Mouse (Mus musculus) CH12.LX (cell line): ENCODE data around the gene Madd. TPM values are rescaled to one million over a fixed set of nuclear protein-coding genes. Genes with fewer than 3 reads are reported as not detected.

Experiments used
- DNase-seq: peaks from one replicate; pipeline ENCODE4 v3.0.0-alpha.2; 2013; ENCODE audit errors: extremely low read depth
- H3K27ac ChIP-seq: 2 replicates; pipeline ENCODE4 v1.5.1; 2012; ENCODE audit warnings: low read depth, mild to moderate bottlenecking, control low read depth, moderate library complexity; ENCODE audit not compliant: insufficient read depth
- H3K27me3 ChIP-seq: replicated peaks from 2 replicates; pipeline ENCODE3; 2012; ENCODE audit warnings: inconsistent platforms
- H3K36me3 ChIP-seq, 2 experiments: replicated peaks in 1 of 2; 2 replicates each; pipeline versions ENCODE3 to v1.6.1; 2012; ENCODE audit warnings: inconsistent platforms in 1 of 2, low read length in 1 of 2, mild to moderate bottlenecking in 1 of 2, mixed read lengths in 1 of 2, moderate library complexity in 1 of 2; ENCODE audit not compliant: control insufficient read depth in 1 of 2, insufficient read depth in 1 of 2
- H3K4me1 ChIP-seq, 2 experiments: 2 replicates each; pipeline ENCODE4 v1.6.1; 2012; ENCODE audit warnings: inconsistent platforms in 1 of 2, moderate library complexity in 1 of 2; ENCODE audit not compliant: insufficient read depth in 2 of 2, control insufficient read depth in 1 of 2
- H3K4me2 ChIP-seq: 2 replicates; pipeline ENCODE4 v1.6.1; 2012; ENCODE audit warnings: low read depth, mild to moderate bottlenecking, control low read depth; ENCODE audit not compliant: poor library complexity, insufficient read depth, severe bottlenecking
- H3K4me3 ChIP-seq, 3 experiments: fragments of 150-350 bp in 1 of 3; sonication (generic) in 1 of 3; replicated peaks in 1 of 3; 2 replicates each; pipeline versions ENCODE3 to v1.5.1; 2011 to 2012; ENCODE audit warnings: low read depth in 2 of 3, low read length in 2 of 3, mild to moderate bottlenecking in 2 of 3, moderate library complexity in 2 of 3, control low read depth in 1 of 3, improper control_type of control experiment in 1 of 3, inconsistent platforms in 1 of 3, mixed read lengths in 1 of 3; ENCODE audit not compliant: poor library complexity in 1 of 3
- H3K79me2 ChIP-seq: replicated peaks from 2 replicates; pipeline ENCODE4 v1.6.1; 2012; ENCODE audit warnings: mild to moderate bottlenecking, moderate library complexity; ENCODE audit not compliant: control insufficient read depth, poor library complexity, insufficient read depth, severe bottlenecking; ENCODE audit errors: extremely low read depth
- H3K9ac ChIP-seq: 2 replicates; pipeline ENCODE4 v1.6.1; 2012; ENCODE audit warnings: low read depth, mild to moderate bottlenecking, control low read depth, moderate library complexity; ENCODE audit not compliant: insufficient read depth
- H3K9me3 ChIP-seq: replicated peaks from 2 replicates; pipeline ENCODE3; 2012; ENCODE audit warnings: low read length, inconsistent platforms, mixed read lengths
- BHLHE40 ChIP-seq: IDR thresholded peaks from 2 replicates; pipeline ENCODE4 v1.6.1; 2011; ENCODE audit warnings: mild to moderate bottlenecking, low read depth, low read length, improper control_type of control experiment
- CHD1 ChIP-seq: IDR thresholded peaks from 2 replicates; pipeline ENCODE4 v1.6.1; 2012; ENCODE audit warnings: low read depth, low read length, improper control_type of control experiment, inconsistent platforms
- CHD2 ChIP-seq: IDR thresholded peaks from 2 replicates; pipeline ENCODE4 v1.6.1; 2011; ENCODE audit warnings: low read length, improper control_type of control experiment
- CTCF ChIP-seq, 2 experiments: IDR thresholded peaks in 1 of 2; conservative IDR thresholded peaks in 1 of 2; 2 replicates each; pipeline ENCODE4 v1.5.1; 2011 to 2012; ENCODE audit warnings: low read depth in 2 of 2, low read length in 2 of 2, improper control_type of control experiment in 1 of 2, inconsistent platforms in 1 of 2, mild to moderate bottlenecking in 1 of 2, moderate library complexity in 1 of 2
- E2F4 ChIP-seq: IDR thresholded peaks from 2 replicates; pipeline ENCODE4 v1.6.1; 2011; ENCODE audit warnings: low read depth, low read length, improper control_type of control experiment; ENCODE audit not compliant: insufficient replicate concordance
- EP300 ChIP-seq: IDR thresholded peaks from 2 replicates; pipeline ENCODE4 v1.6.1; 2011; ENCODE audit warnings: low read length, improper control_type of control experiment
- GABPA ChIP-seq: IDR thresholded peaks from 2 replicates; pipeline ENCODE4 v1.6.1; 2012; ENCODE audit warnings: low read depth, low read length, improper control_type of control experiment, inconsistent platforms; ENCODE audit not compliant: insufficient replicate concordance
- IRF4 ChIP-seq: IDR thresholded peaks from 2 replicates; pipeline ENCODE4 v1.6.1; 2014; ENCODE audit warnings: low read depth, mild to moderate bottlenecking, inconsistent platforms, low read length, improper control_type of control experiment
- JUN ChIP-seq: IDR thresholded peaks from 2 replicates; pipeline ENCODE4 v1.6.1; 2011; ENCODE audit warnings: low read depth, mild to moderate bottlenecking, low read length, improper control_type of control experiment, moderate library complexity; ENCODE audit not compliant: insufficient read depth
- JUND ChIP-seq: conservative IDR thresholded peaks from 2 replicates; pipeline ENCODE4 v1.6.1; 2011; ENCODE audit warnings: low read depth, low read length, improper control_type of control experiment
- KAT2A ChIP-seq: IDR thresholded peaks from 2 replicates; pipeline ENCODE4 v1.6.1; 2012; ENCODE audit warnings: low read length, improper control_type of control experiment, inconsistent platforms; ENCODE audit not compliant: insufficient replicate concordance
- MAFK ChIP-seq: IDR thresholded peaks from 2 replicates; pipeline ENCODE4 v1.6.1; 2011; ENCODE audit warnings: low read length, improper control_type of control experiment; ENCODE audit not compliant: insufficient replicate concordance
- MAZ ChIP-seq: IDR thresholded peaks from 2 replicates; pipeline ENCODE4 v1.6.1; 2012; ENCODE audit warnings: low read depth, mild to moderate bottlenecking, inconsistent platforms, low read length, improper control_type of control experiment, moderate library complexity
- MEF2A ChIP-seq: IDR thresholded peaks from 2 replicates; pipeline ENCODE4 v1.6.1; 2014; ENCODE audit warnings: low read depth, mild to moderate bottlenecking, inconsistent platforms, low read length, improper control_type of control experiment, borderline replicate concordance
- MXI1 ChIP-seq: IDR thresholded peaks from 2 replicates; pipeline ENCODE4 v1.6.1; 2011; ENCODE audit warnings: mild to moderate bottlenecking, low read depth, low read length, improper control_type of control experiment
- NELFE ChIP-seq: IDR thresholded peaks from 2 replicates; pipeline ENCODE4 v1.6.1; 2011; ENCODE audit warnings: low read depth, low read length, improper control_type of control experiment
- NRF1 ChIP-seq: IDR thresholded peaks from 2 replicates; pipeline ENCODE4 v1.6.1; 2014; ENCODE audit warnings: low read depth, mild to moderate bottlenecking, inconsistent platforms, low read length, improper control_type of control experiment, moderate library complexity
- PAX5 ChIP-seq: IDR thresholded peaks from 2 replicates; pipeline ENCODE4 v1.6.1; 2012; ENCODE audit warnings: low read length, inconsistent platforms, mixed read lengths
- POLR2AphosphoS2 ChIP-seq: IDR thresholded peaks from 2 replicates; pipeline ENCODE4 v1.6.1; 2011; ENCODE audit warnings: low read depth, low read length, improper control_type of control experiment
- RAD21 ChIP-seq: IDR thresholded peaks from 2 replicates; pipeline ENCODE4 v1.6.1; 2011; ENCODE audit warnings: low read depth, mild to moderate bottlenecking, low read length, improper control_type of control experiment, moderate library complexity
- RCOR1 ChIP-seq: conservative IDR thresholded peaks from 2 replicates; pipeline ENCODE4 v1.6.1; 2012; ENCODE audit warnings: low read depth, mild to moderate bottlenecking, inconsistent platforms, low read length, improper control_type of control experiment
- SMC3 ChIP-seq: IDR thresholded peaks from 2 replicates; pipeline ENCODE4 v1.6.1; 2011; ENCODE audit warnings: low read depth, low read length, improper control_type of control experiment
- UBTF ChIP-seq: IDR thresholded peaks from 2 replicates; pipeline ENCODE4 v1.6.1; 2012; ENCODE audit warnings: low read depth, mild to moderate bottlenecking, inconsistent platforms, low read length, improper control_type of control experiment, moderate library complexity
- USF1 ChIP-seq: IDR thresholded peaks from 2 replicates; pipeline ENCODE4 v1.6.1; 2014; ENCODE audit warnings: low read depth, mild to moderate bottlenecking, inconsistent platforms, low read length, improper control_type of control experiment
- USF2 ChIP-seq: conservative IDR thresholded peaks from 2 replicates; pipeline ENCODE4 v1.6.1; 2011; ENCODE audit warnings: low read depth, low read length, improper control_type of control experiment
- ZC3H11A ChIP-seq: IDR thresholded peaks from 2 replicates; pipeline ENCODE4 v1.6.1; 2012; ENCODE audit warnings: low read depth, mild to moderate bottlenecking, inconsistent platforms, low read length, improper control_type of control experiment
- ZKSCAN1 ChIP-seq: IDR thresholded peaks from 2 replicates; pipeline ENCODE4 v1.6.1; 2012; ENCODE audit warnings: low read depth, inconsistent platforms, low read length, improper control_type of control experiment, borderline replicate concordance
- ZMIZ1 ChIP-seq: IDR thresholded peaks from 2 replicates; pipeline ENCODE4 v1.6.1; 2012; ENCODE audit warnings: low read depth, mild to moderate bottlenecking, inconsistent platforms, low read length, improper control_type of control experiment
- ZNF384 ChIP-seq: IDR thresholded peaks from 2 replicates; pipeline ENCODE4 v1.6.1; 2012; ENCODE audit warnings: low read depth, low read length, improper control_type of control experiment, inconsistent platforms
- dilution Hi-C: fragments of 300-500 bp; cut with MboI; formaldehyde crosslinking; loops from 2 replicates; pipeline ENCODE4 v1.14.3; 2020; ENCODE audit warnings: low sequenced_read_pairs; ENCODE audit not compliant: extremely low pct_unique_long_range_greater_than_20kb, extremely low pct_ligation_motif_present
- in situ Hi-C: fragments of 300-500 bp; cut with MboI; formaldehyde crosslinking; loops from 3 replicates; pipeline ENCODE4 v1.14.3; 2019; ENCODE audit warnings: low sequenced_read_pairs, low pct_ligation_motif_present, low pct_unique_long_range_greater_than_20kb, mixed read lengths
- polyA plus RNA-seq: library from polyadenylated mRNA; unstranded; fragments of >175 nt; gene quantifications from 2 replicates; pipeline ENCODE4 v1.2.1, GENCODE M21; 2012; ENCODE audit warnings: low read depth; ENCODE audit not compliant: insufficient read length
- total RNA-seq, 2 experiments: library from RNA; depleted of rRNA; stranded (reverse); fragments of 300-350 nt in 1 of 2; fragments of >200 nt in 1 of 2; gene quantifications; 2 replicates each; pipeline ENCODE4 v1.2.3; 2012 to 2014

The Madd gene
- total and polyA plus RNA-seq, 3 experiments, result 4.8 to 15.6 (median 14.6) TPM

DNA sequence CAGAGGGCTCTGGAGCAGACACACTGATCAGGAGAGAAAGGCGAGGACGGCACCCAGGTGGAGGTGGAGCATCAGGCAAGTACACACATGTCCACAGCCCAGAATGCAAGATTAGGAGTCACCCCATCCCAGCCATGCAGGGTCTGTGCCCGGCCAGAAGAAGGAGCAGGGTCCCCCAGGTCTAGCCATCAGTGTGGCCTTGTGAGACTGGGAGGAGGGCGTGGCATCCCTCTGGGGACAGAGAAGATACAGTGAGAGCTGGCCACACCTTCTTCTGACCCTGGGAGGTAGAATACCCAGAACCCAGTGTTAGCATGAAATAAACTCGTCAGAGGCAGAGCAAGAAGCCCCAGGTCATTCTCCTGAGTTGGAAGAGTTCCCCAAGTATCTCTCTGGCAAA is 44.3 kb downstream of the Madd start:
- H3K4me3 ChIP-seq, result no peak overlapping the region
- H3K36me3 ChIP-seq, result peaks cover 71 to 96% of the 10 kb centered on the region in 2 experiments
- no peak overlapping the region for H3K9ac ChIP-seq
- H3K27me3 ChIP-seq, result no peaks in the 10 kb centered on the region
- no peak for DNase-seq
- TF ChIP-seq POLR2AphosphoS2, result no peak
- no peak for TF ChIP-seq JUND
- no peak for TF ChIP-seq ZMIZ1
- no peak for TF ChIP-seq CTCF (conservative IDR thresholded peaks at IDR 0.05 in 1 of 2, IDR thresholded peaks at IDR 0.05 in 1 of 2; ENCODE audit: low read depth in 2 of 2, low read length in 2 of 2)
- TF ChIP-seq CHD2, result no peak
- no peak for TF ChIP-seq RCOR1
- no peak for TF ChIP-seq IRF4
- TF ChIP-seq UBTF, result no peak
- TF ChIP-seq BHLHE40, result no peak
- TF ChIP-seq KAT2A, result no peak
- TF ChIP-seq SMC3, result no peak
- TF ChIP-seq EP300, result no peak
- no peak for TF ChIP-seq GABPA
- TF ChIP-seq MAZ, result no peak
- no peak for TF ChIP-seq MXI1
- no peak for TF ChIP-seq MEF2A
- TF ChIP-seq E2F4, result no peak
- no peak for TF ChIP-seq USF1
- TF ChIP-seq ZKSCAN1, result no peak
- H3K27ac ChIP-seq, result no peak overlapping the region
- no peak overlapping the region for H3K4me2 ChIP-seq
- in situ Hi-C loops, result no loop called here
- H3K4me1 ChIP-seq, result peaks cover 10 to 35% of the 10 kb centered on the region in 2 experiments
- no peaks in the 10 kb centered on the region for H3K9me3 ChIP-seq
- dilution Hi-C loops, result no loop called here
- H3K79me2 ChIP-seq, result no peaks in the 10 kb centered on the region

DNA sequence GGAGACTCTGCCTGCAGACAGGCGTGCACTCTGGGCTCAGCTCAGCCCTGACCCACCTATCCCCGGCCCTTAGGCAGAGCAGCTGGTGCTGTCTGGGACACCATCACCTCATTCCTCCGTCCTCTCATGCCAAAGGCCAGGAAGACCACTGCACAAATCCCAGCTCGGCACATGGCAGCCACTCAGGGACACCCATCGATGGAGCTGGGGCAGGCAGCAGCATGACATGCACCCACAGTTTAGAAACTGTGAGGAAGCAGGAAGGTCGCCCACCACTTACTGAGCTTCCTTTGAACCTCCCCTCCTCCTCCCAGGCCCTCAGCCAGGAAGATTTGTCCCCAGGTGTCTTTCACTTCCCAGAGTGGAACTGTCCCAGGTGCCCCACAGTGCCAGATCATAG is 46.2 kb downstream of the Madd start:
- Histone ChIP-seq H3K36me3 (peaks cover 57 to 90% of the 10 kb centered on the region in 2 experiments), H3K9me3 (no peaks in the 10 kb centered on the region), H3K4me1 (peaks cover 10 to 35% of the 10 kb centered on the region in 2 experiments), H3K4me3 (no peak overlapping the region), H3K27ac (no peak overlapping the region), H3K9ac (no peak overlapping the region), H3K27me3 (no peaks in the 10 kb centered on the region), H3K4me2 (no peak overlapping the region), H3K79me2 (no peaks in the 10 kb centered on the region)
- TF ChIP-seq NRF1, result no peak
- TF ChIP-seq MEF2A, result no peak
- no peak for TF ChIP-seq SMC3
- TF ChIP-seq RAD21, result no peak
- no peak for TF ChIP-seq GABPA
- no peak for TF ChIP-seq POLR2AphosphoS2
- TF ChIP-seq USF2, result no peak
- TF ChIP-seq ZMIZ1, result no peak
- TF ChIP-seq CHD1, result no peak
- TF ChIP-seq NELFE, result no peak
- no peak for TF ChIP-seq ZC3H11A
- no peak for TF ChIP-seq KAT2A
- TF ChIP-seq PAX5, result no peak
- no peak for TF ChIP-seq ZNF384
- no peak for TF ChIP-seq E2F4
- TF ChIP-seq MAFK, result no peak
- TF ChIP-seq JUN, result no peak
- dilution Hi-C loops (no loop called here), in situ Hi-C loops (no loop called here)
- no peak for DNase-seq
